Mouse (Mus musculus): ENCODE data around the gene Adgrf3. TPM values are rescaled to one million over a fixed set of nuclear protein-coding genes. Genes with fewer than 3 reads are reported as not detected.
"Not testable (repeated sequence)": the region's sequence is repeated elsewhere in the genome, so short reads cannot be mapped to it uniquely, and the experiment has no call there.

The Adgrf3 gene
- polyA plus RNA-seq, 1 experiment from 2014 or later, result 0.16 TPM

- Histone ChIP-seq H3K27me3 (ENCODE audit: insufficient read depth, poor library complexity, severe bottlenecking) (no peaks in the 10 kb centered on the region), H3K27ac (no peak overlapping the region), H3K4me3 (no peak overlapping the region), H3K4me1 (no peaks in the 10 kb centered on the region), H3K9me3 (no peaks in the 10 kb centered on the region), H3K36me3 (peaks cover 8% of the 10 kb centered on the region; the same call in 1 of the 2 replicates)
- DNase-seq (ENCODE audit: low spot score), result no peak
- WGBS, result 95% methylated on average over 8 of the region's 8 CpGs
Observed at GRCm38 (mm10) chr5:30222681-30223080, 17.2 kb upstream of the Adgrf3 start.

GRCm38 (mm10) chr5:30220666-30221065, 15.1 kb upstream of the Adgrf3 start:
- Histone ChIP-seq H3K27me3 (ENCODE audit: insufficient read depth, poor library complexity, severe bottlenecking) (peaks cover 6% of the 10 kb centered on the region; the same call in 1 of the 2 replicates), H3K36me3 (peaks cover 8% of the 10 kb centered on the region; the same call in 1 of the 2 replicates), H3K27ac (no peak overlapping the region), H3K4me3 (no peak overlapping the region), H3K4me1 (no peaks in the 10 kb centered on the region), H3K9me3 (no peaks in the 10 kb centered on the region)
- WGBS, result 87% methylated on average over 8 of the region's 8 CpGs
- no peak for DNase-seq (ENCODE audit: low spot score)

- Histone ChIP-seq H3K4me1 (no peaks in the 10 kb centered on the region), H3K36me3 (peaks cover 8% of the 10 kb centered on the region; the same call in 1 of the 2 replicates), H3K27ac (no peak overlapping the region), H3K27me3 (ENCODE audit: insufficient read depth, poor library complexity, severe bottlenecking) (peaks cover 6% of the 10 kb centered on the region; the same call in 1 of the 2 replicates), H3K9me3 (no peaks in the 10 kb centered on the region), H3K4me3 (no peak overlapping the region)
- DNase-seq (ENCODE audit: low spot score), result no peak
- WGBS, result 88% methylated on average over 2 of the region's 2 CpGs
Observed at GRCm38 (mm10) chr5:30219715-30220114, 14.2 kb upstream of the Adgrf3 start.

- 70% methylated on average over 5 of the region's 5 CpGs for WGBS
- DNase-seq (ENCODE audit: low spot score), result no peak
- H3K4me1 ChIP-seq, result no peaks in the 10 kb centered on the region
- no peak overlapping the region for H3K27ac ChIP-seq
- no peaks in the 10 kb centered on the region for H3K9me3 ChIP-seq
- peaks cover 6% of the 10 kb centered on the region; the same call in 1 of the 2 replicates for H3K27me3 ChIP-seq (ENCODE audit: insufficient read depth, poor library complexity, severe bottlenecking)
- H3K36me3 ChIP-seq, result no peaks in the 10 kb centered on the region
- no peak overlapping the region for H3K4me3 ChIP-seq
Observed at GRCm38 (mm10) chr5:30215970-30216369, 10.4 kb upstream of the Adgrf3 start.

- no peaks in the 10 kb centered on the region for H3K36me3 ChIP-seq
- H3K4me3 ChIP-seq, result no peak overlapping the region
- H3K4me1 ChIP-seq, result no peaks in the 10 kb centered on the region
- H3K27me3 ChIP-seq (ENCODE audit: insufficient read depth, poor library complexity, severe bottlenecking), result peaks cover 6% of the 10 kb centered on the region; the same call in 1 of the 2 replicates
- WGBS, result 15% methylated on average over 4 of the region's 4 CpGs
- no peaks in the 10 kb centered on the region for H3K9me3 ChIP-seq
- no peak for DNase-seq (ENCODE audit: low spot score)
- H3K27ac ChIP-seq, result no peak overlapping the region
Observed at GRCm38 (mm10) chr5:30214889-30215288, 9.4 kb upstream of the Adgrf3 start.

- DNase-seq (ENCODE audit: low spot score); H3K9me3 ChIP-seq; H3K36me3 ChIP-seq; H3K4me1 ChIP-seq; H3K27ac ChIP-seq; H3K4me3 ChIP-seq; H3K27me3 ChIP-seq (ENCODE audit: insufficient read depth, poor library complexity, severe bottlenecking): not testable (repeated sequence)
- WGBS, result 85% methylated on average over 5 of the region's 5 CpGs
Observed at GRCm38 (mm10) chr5:30210758-30211157, 5.2 kb upstream of the Adgrf3 start.

GRCm38 (mm10) chr5:30207276-30207675, 1.8 kb upstream of the Adgrf3 start:
- WGBS, result 66% methylated on average over 6 of the region's 6 CpGs
- H3K4me3 ChIP-seq, result no peak overlapping the region
- no peak for DNase-seq (ENCODE audit: low spot score)
- no peaks in the 10 kb centered on the region for H3K27me3 ChIP-seq (ENCODE audit: insufficient read depth, poor library complexity, severe bottlenecking)
- H3K27ac ChIP-seq, result no peak overlapping the region
- no peaks in the 10 kb centered on the region for H3K36me3 ChIP-seq
- H3K4me1 ChIP-seq, result peaks cover 3% of the 10 kb centered on the region
- no peaks in the 10 kb centered on the region for H3K9me3 ChIP-seq

- Histone ChIP-seq H3K27me3 (ENCODE audit: insufficient read depth, poor library complexity, severe bottlenecking) (no peaks in the 10 kb centered on the region), H3K36me3 (no peaks in the 10 kb centered on the region), H3K4me3 (no peak overlapping the region), H3K4me1 (peaks cover 3% of the 10 kb centered on the region), H3K27ac (no peak overlapping the region), H3K9me3 (no peaks in the 10 kb centered on the region)
- 66% methylated on average over 3 of the region's 3 CpGs for WGBS
- DNase-seq (ENCODE audit: low spot score), result no peak
Observed at GRCm38 (mm10) chr5:30205034-30205433, 488 bp downstream of the Adgrf3 start.

GRCm38 (mm10) chr5:30204441-30204840, 1.1 kb downstream of the Adgrf3 start:
- Histone ChIP-seq H3K27me3 (ENCODE audit: insufficient read depth, poor library complexity, severe bottlenecking) (no peaks in the 10 kb centered on the region), H3K36me3 (no peaks in the 10 kb centered on the region), H3K4me3 (no peak overlapping the region), H3K9me3 (no peaks in the 10 kb centered on the region), H3K27ac (no peak overlapping the region), H3K4me1 (peaks cover 2% of the 10 kb centered on the region)
- 59% methylated on average over 1 of the region's 1 CpGs for WGBS
- no peak for DNase-seq (ENCODE audit: low spot score)

GRCm38 (mm10) chr5:30203216-30203885, 2.2 kb downstream of the Adgrf3 start:
- no peak overlapping the region for H3K27ac ChIP-seq
- WGBS, result 74% methylated on average over 10 of the region's 10 CpGs
- peaks cover under 1% of the 10 kb centered on the region; the same call in 1 of the 2 replicates for H3K4me1 ChIP-seq
- H3K36me3 ChIP-seq, result no peaks in the 10 kb centered on the region
- H3K9me3 ChIP-seq, result no peaks in the 10 kb centered on the region
- DNase-seq (ENCODE audit: low spot score), result no peak
- H3K27me3 ChIP-seq (ENCODE audit: insufficient read depth, poor library complexity, severe bottlenecking), result no peaks in the 10 kb centered on the region
- H3K4me3 ChIP-seq, result no peak overlapping the region

GRCm38 (mm10) chr5:30202221-30202620, 3.3 kb downstream of the Adgrf3 start:
- WGBS, result 87% methylated on average over 7 of the region's 7 CpGs
- H3K36me3 ChIP-seq, result no peaks in the 10 kb centered on the region
- no peak for DNase-seq (ENCODE audit: low spot score)
- no peak overlapping the region for H3K27ac ChIP-seq
- H3K4me3 ChIP-seq, result no peak overlapping the region
- peaks cover 4% of the 10 kb centered on the region; the same call in 1 of the 2 replicates for H3K4me1 ChIP-seq
- no peaks in the 10 kb centered on the region for H3K9me3 ChIP-seq
- no peaks in the 10 kb centered on the region for H3K27me3 ChIP-seq (ENCODE audit: insufficient read depth, poor library complexity, severe bottlenecking)

- no peak for DNase-seq (ENCODE audit: low spot score)
- Histone ChIP-seq H3K27me3 (ENCODE audit: insufficient read depth, poor library complexity, severe bottlenecking) (no peaks in the 10 kb centered on the region), H3K4me3 (no peak overlapping the region), H3K9me3 (no peaks in the 10 kb centered on the region), H3K27ac (no peak overlapping the region), H3K36me3 (no peaks in the 10 kb centered on the region), H3K4me1 (peaks cover 4% of the 10 kb centered on the region; the same call in 1 of the 2 replicates)
- WGBS, result 38% methylated on average over 5 of the region's 5 CpGs
Observed at GRCm38 (mm10) chr5:30201521-30201920, 4.0 kb downstream of the Adgrf3 start.

GRCm38 (mm10) chr5:30198257-30198656, 7.3 kb downstream of the Adgrf3 start:
- WGBS, result 62% methylated on average over 7 of the region's 7 CpGs
- Histone ChIP-seq H3K4me1 (peaks cover 10% of the 10 kb centered on the region), H3K27ac (no peak overlapping the region), H3K9me3 (no peaks in the 10 kb centered on the region), H3K4me3 (no peak overlapping the region), H3K27me3 (ENCODE audit: insufficient read depth, poor library complexity, severe bottlenecking) (no peaks in the 10 kb centered on the region), H3K36me3 (no peaks in the 10 kb centered on the region)
- DNase-seq (ENCODE audit: low spot score), result no peak

GRCm38 (mm10) chr5:30195340-30195739, 10.2 kb downstream of the Adgrf3 start:
- DNase-seq (ENCODE audit: low spot score), result no peak
- H3K27me3 ChIP-seq (ENCODE audit: insufficient read depth, poor library complexity, severe bottlenecking), result no peaks in the 10 kb centered on the region
- 83% methylated on average over 5 of the region's 5 CpGs for WGBS
- H3K27ac ChIP-seq, result no peak overlapping the region
- no peak overlapping the region for H3K4me3 ChIP-seq
- peaks cover 4% of the 10 kb centered on the region; the same call in 1 of the 2 replicates for H3K36me3 ChIP-seq
- peaks cover 10% of the 10 kb centered on the region for H3K4me1 ChIP-seq
- no peaks in the 10 kb centered on the region for H3K9me3 ChIP-seq

Measured in heart, embryonic 10.5 days (tissue).